Mouse (Mus musculus): ENCODE measurements around the gene Tmem14a.
"Not testable (repeated sequence)": the region's sequence is repeated elsewhere in the genome, so short reads cannot be mapped to it uniquely, and the experiment has no call there.

Tmem14a gene

DNA sequence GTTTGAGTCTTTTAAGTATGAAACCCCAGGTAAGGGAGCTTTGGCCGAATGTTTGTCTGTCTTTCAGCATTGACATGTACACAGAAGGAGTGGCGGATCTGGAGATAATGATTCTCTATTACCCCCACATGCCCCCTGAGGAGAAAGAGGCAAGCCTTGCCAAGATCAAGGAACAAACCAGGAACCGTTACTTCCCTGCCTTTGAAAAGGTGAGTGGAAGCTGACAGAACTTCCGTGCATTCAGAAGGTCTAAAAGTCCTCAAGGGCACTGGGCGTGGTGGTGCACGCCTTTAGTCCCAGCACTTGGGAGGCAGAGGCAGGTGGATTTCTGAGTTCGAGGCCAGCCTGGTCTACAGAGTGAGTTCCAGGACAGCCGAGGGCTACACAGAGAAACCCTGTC lies 41.6 kb downstream of the Tmem14a start:
- H3K4me1 ChIP-seq (replicated peaks; ENCODE audit: low read depth, low read length): peaks cover 58% of the 10 kb centered on the region
- TF ChIP-seq NANOG (IDR thresholded peaks at IDR 0.05; ENCODE audit: borderline replicate concordance, low read length): peak; percentile 6; the same call in 1 of the 2 replicates
- H3K36me3 ChIP-seq (ENCODE audit: insufficient read depth, low read length); H3K4me3 ChIP-seq (replicated peaks; ENCODE audit: low read length); H3K27me3 ChIP-seq (ENCODE audit: insufficient read depth, low read length); H3K9me3 ChIP-seq (ENCODE audit: low read length): not testable (repeated sequence)

DNA sequence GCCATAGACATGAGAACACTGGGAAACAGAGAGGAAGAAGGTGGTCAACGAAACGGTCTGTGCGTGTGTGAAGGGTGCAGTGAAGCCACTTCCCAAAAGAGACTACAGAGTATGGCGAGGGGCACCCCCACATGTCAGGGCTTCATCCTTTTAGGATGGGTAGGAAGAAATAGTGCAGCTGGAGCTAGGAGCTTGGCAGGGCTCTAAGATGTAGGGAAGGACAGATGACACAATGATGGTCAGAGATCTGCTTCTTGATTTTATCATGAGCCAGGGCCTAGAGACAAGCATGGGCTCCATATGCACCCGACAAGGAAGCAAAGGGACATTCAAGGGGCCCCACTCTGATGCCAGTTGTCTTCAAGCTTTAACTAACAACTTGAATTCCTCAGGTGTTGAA lies 44.0 kb downstream of the Tmem14a start:
- TF ChIP-seq CTCF (conservative IDR thresholded peaks at IDR 0.05; ENCODE audit: low read length) (no peak), POU5F1 (IDR thresholded peaks at IDR 0.05; ENCODE audit: borderline replicate concordance, low read length) (no peak), NANOG (IDR thresholded peaks at IDR 0.05; ENCODE audit: borderline replicate concordance, low read length) (no peak)
- no peak overlapping the region for H3K4me3 ChIP-seq (replicated peaks; ENCODE audit: low read length)
- H3K9me3 ChIP-seq (ENCODE audit: low read length): no peaks in the 10 kb centered on the region
- no peaks in the 10 kb centered on the region for H3K27me3 ChIP-seq (ENCODE audit: insufficient read depth, low read length)
- H3K36me3 ChIP-seq (ENCODE audit: insufficient read depth, low read length): no peaks in the 10 kb centered on the region
- peaks cover 34% of the 10 kb centered on the region for H3K4me1 ChIP-seq (replicated peaks; ENCODE audit: low read depth, low read length)

DNA sequence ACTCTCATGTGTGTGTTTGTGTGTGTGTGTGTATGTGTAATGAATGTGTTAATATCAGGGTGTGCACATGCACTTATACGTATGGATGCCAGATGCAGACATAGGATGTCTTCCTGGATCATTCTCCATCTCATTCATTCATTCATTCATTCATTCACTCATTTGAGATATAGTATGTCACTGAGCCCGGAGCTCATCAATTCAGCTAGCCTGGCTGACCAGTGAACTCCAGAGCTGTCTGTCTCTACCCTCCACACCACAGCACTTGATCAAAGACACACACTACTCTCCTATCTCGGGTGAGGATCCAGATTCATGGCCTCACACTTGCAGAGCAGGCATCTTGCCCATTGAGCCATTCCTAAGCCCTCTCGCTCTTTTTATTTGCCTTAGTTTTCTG lies 45.6 kb downstream of the Tmem14a start:
- TF ChIP-seq POU5F1 (IDR thresholded peaks at IDR 0.05; ENCODE audit: borderline replicate concordance, low read length) (no peak), CTCF (conservative IDR thresholded peaks at IDR 0.05; ENCODE audit: low read length) (no peak), NANOG (IDR thresholded peaks at IDR 0.05; ENCODE audit: borderline replicate concordance, low read length) (no peak)
- Histone ChIP-seq H3K9me3 (ENCODE audit: low read length) (no peaks in the 10 kb centered on the region), H3K36me3 (ENCODE audit: insufficient read depth, low read length) (no peaks in the 10 kb centered on the region), H3K27me3 (ENCODE audit: insufficient read depth, low read length) (no peaks in the 10 kb centered on the region), H3K4me3 (replicated peaks; ENCODE audit: low read length) (no peak overlapping the region), H3K4me1 (replicated peaks; ENCODE audit: low read depth, low read length) (peaks cover 20% of the 10 kb centered on the region)

DNA sequence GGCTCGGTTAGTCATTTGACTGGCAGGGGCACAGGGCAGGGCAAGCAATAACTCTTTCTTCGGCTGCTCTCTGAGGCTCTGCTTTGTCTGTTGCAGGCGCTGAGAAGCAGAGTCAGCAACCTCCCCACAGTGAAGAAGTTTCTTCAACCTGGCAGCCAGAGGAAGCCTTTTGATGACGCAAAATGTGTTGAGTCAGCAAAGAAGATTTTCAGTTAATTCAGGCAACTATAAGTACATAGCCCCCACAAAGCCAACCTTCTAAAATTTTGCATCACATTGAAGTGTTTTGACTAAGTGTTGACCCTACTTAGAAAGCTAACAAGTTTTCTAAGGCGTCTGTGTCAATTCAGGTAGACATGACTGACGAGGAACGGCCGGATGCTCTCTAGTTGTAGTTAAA lies 46.4 kb downstream of the Tmem14a start:
- H3K9me3 ChIP-seq (ENCODE audit: low read length): no peaks in the 10 kb centered on the region
- no peak for TF ChIP-seq NANOG (IDR thresholded peaks at IDR 0.05; ENCODE audit: borderline replicate concordance, low read length)
- no peak for TF ChIP-seq POU5F1 (IDR thresholded peaks at IDR 0.05; ENCODE audit: borderline replicate concordance, low read length)
- TF ChIP-seq CTCF (conservative IDR thresholded peaks at IDR 0.05; ENCODE audit: low read length): no peak

DNA sequence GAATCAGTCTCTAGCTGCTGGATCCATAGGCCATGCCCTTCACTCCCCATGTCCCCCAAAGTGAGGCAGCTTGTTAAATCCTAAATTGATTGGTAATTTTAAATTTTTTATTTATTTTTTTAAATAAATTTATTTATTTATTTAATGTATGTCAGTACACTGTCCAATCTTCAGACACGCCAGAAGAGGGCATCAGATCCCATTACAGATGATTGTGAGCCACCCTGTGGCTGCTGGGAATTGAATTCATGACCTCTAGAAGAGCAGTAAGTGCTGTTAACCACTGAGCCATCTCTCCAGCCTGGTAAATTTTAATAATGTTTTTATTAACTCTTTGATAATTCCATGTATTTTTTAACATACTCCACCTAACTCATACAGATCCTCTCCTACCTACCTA lies 48.4 kb downstream of the Tmem14a start:
- Histone ChIP-seq H3K4me1 (replicated peaks; ENCODE audit: low read depth, low read length) (peaks cover 8% of the 10 kb centered on the region), H3K27me3 (ENCODE audit: insufficient read depth, low read length) (no peaks in the 10 kb centered on the region), H3K9me3 (ENCODE audit: low read length) (no peaks in the 10 kb centered on the region), H3K36me3 (ENCODE audit: insufficient read depth, low read length) (no peaks in the 10 kb centered on the region), H3K4me3 (replicated peaks; ENCODE audit: low read length) (no peak overlapping the region)
- TF ChIP-seq NANOG (IDR thresholded peaks at IDR 0.05; ENCODE audit: borderline replicate concordance, low read length) (no peak), POU5F1 (IDR thresholded peaks at IDR 0.05; ENCODE audit: borderline replicate concordance, low read length) (no peak), CTCF (conservative IDR thresholded peaks at IDR 0.05; ENCODE audit: low read length) (no peak)

More for the DNA sequence above, 46.4 kb downstream of the Tmem14a start:
- no peaks in the 10 kb centered on the region for H3K36me3 ChIP-seq (ENCODE audit: insufficient read depth, low read length)
- no peak overlapping the region for H3K4me3 ChIP-seq (replicated peaks; ENCODE audit: low read length)
- H3K27me3 ChIP-seq (ENCODE audit: insufficient read depth, low read length): no peaks in the 10 kb centered on the region
- peaks cover 13% of the 10 kb centered on the region for H3K4me1 ChIP-seq (replicated peaks; ENCODE audit: low read depth, low read length)

DNA sequence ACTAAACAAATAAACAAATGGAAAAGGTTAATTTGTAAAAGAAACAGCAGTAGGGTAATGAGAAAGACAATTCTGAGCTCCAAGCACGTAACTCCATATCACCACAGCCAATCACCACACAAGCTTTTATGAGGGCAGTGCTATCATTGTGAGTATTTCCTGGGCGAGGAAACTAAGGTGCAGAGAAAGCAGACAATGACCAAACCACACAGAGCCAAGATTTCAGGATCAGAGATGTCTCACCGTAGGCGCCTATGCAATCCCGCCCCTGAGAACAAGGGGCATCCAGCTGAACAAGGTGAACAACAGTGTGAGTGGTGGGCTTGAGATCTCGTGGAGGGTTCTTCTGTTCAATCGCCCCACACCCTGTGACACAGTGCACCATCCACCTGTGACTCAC lies 49.1 kb downstream of the Tmem14a start:
- not testable (repeated sequence) for H3K36me3 ChIP-seq (ENCODE audit: insufficient read depth, low read length); H3K27me3 ChIP-seq (ENCODE audit: insufficient read depth, low read length); H3K4me3 ChIP-seq (replicated peaks; ENCODE audit: low read length); H3K9me3 ChIP-seq (ENCODE audit: low read length)
- peaks cover 10% of the 10 kb centered on the region for H3K4me1 ChIP-seq (replicated peaks; ENCODE audit: low read depth, low read length)

DNA sequence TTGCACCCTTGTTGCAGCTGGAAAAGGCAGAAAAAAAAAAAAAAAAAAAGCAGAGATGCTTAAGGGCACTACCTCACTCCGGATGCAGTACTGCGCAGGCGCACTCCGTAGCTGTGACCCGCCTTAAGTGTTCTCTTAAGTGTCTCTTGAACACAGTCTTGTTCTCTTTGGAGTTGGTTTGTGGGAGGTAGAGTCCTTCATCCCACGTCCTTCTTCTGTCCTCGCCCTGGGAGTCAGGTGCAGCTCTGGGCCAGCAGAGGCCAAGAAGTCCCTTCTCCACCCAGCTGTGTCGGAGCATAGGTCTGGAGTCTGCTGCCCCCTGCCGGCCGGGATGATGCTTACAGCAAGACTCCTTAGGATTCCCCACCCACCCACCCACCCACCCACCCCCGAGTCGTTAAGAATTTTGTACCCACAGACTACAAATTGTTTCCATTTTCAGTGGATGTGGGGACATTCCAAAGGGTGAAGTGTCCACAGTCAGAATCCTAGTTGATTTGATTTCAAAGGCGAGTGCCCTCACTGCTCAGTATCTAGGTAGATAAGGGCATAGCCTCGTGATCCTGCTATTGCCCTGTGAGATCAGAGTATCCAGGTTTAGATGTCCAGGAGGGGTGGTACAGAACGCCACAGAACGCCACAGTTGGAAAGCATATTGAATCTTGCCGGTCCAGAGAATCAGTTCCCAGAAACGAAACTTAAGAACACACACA lies 53.1 kb downstream of the Tmem14a start:
- Histone ChIP-seq H3K27me3 (ENCODE audit: insufficient read depth, low read length) (no peaks in the 10 kb centered on the region), H3K36me3 (ENCODE audit: insufficient read depth, low read length) (no peaks in the 10 kb centered on the region), H3K9me3 (ENCODE audit: low read length) (no peaks in the 10 kb centered on the region), H3K4me1 (replicated peaks; ENCODE audit: low read depth, low read length) (peaks cover 10% of the 10 kb centered on the region), H3K4me3 (replicated peaks; ENCODE audit: low read length) (0 out of 2 replicates have a peak overlapping the region, but pooled peaks have one; percentile 7)
- TF ChIP-seq CTCF (conservative IDR thresholded peaks at IDR 0.05; ENCODE audit: low read length) (peak; percentile 12; the same call in 1 of the 2 replicates), POU5F1 (IDR thresholded peaks at IDR 0.05; ENCODE audit: borderline replicate concordance, low read length) (no peak), NANOG (IDR thresholded peaks at IDR 0.05; ENCODE audit: borderline replicate concordance, low read length) (no peak)

DNA sequence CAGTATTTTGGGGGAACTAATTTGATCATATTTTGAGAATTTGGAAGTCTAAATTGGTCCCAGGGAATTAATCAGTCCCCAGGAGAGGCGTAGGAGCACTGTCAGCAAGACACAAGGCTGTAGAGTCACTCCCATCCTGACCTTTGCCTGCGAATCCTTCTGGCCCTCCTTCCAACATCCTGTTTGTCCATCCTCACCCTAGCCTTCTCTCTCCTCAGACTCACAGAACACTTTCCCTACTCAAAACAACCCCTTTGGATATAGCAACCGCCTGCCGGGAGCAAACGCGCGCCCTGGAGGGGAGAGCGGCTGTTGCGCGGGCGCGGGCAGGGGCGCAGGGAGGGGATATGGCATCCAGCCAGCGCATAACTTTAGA lies 53.7 kb downstream of the Tmem14a start:
- TF ChIP-seq POU5F1 (IDR thresholded peaks at IDR 0.05; ENCODE audit: borderline replicate concordance, low read length) (no peak), NANOG (IDR thresholded peaks at IDR 0.05; ENCODE audit: borderline replicate concordance, low read length) (no peak)
- H3K27me3 ChIP-seq (ENCODE audit: insufficient read depth, low read length): no peaks in the 10 kb centered on the region
- H3K36me3 ChIP-seq (ENCODE audit: insufficient read depth, low read length): no peaks in the 10 kb centered on the region
- peaks cover 10% of the 10 kb centered on the region for H3K4me1 ChIP-seq (replicated peaks; ENCODE audit: low read depth, low read length)
- H3K4me3 ChIP-seq (replicated peaks; ENCODE audit: low read length): 0 out of 2 replicates have a peak overlapping the region, but pooled peaks have one; percentile 7
- H3K9me3 ChIP-seq (ENCODE audit: low read length): no peaks in the 10 kb centered on the region

DNA sequence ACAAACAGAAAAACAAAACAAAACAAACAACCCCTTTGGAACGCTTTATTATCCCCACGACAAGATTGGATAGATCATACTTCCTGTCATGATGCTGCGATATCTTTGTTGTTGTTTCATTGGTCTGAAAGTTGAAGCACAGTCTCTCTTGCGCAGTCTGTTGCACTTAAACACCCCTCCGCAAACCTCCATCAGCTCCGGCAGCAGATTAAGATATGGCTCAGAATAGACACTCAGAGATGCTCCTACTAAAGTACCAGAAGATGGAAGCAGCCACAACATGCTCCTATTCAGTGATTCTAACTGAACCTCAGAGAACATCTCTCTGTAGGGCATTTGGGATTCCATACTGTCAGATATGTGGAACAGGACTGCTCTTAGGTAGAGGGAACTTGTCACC lies 54.7 kb downstream of the Tmem14a start:
- Histone ChIP-seq H3K4me3 (replicated peaks; ENCODE audit: low read length) (no peak overlapping the region), H3K36me3 (ENCODE audit: insufficient read depth, low read length) (no peaks in the 10 kb centered on the region), H3K27me3 (ENCODE audit: insufficient read depth, low read length) (no peaks in the 10 kb centered on the region), H3K9me3 (ENCODE audit: low read length) (no peaks in the 10 kb centered on the region), H3K4me1 (replicated peaks; ENCODE audit: low read depth, low read length) (peaks cover 10% of the 10 kb centered on the region)
- TF ChIP-seq NANOG (IDR thresholded peaks at IDR 0.05; ENCODE audit: borderline replicate concordance, low read length): no peak
- no peak for TF ChIP-seq CTCF (conservative IDR thresholded peaks at IDR 0.05; ENCODE audit: low read length)
- TF ChIP-seq POU5F1 (IDR thresholded peaks at IDR 0.05; ENCODE audit: borderline replicate concordance, low read length): no peak

All from E14TG2a.4 (cell line).